In the genomic region with DNA sequence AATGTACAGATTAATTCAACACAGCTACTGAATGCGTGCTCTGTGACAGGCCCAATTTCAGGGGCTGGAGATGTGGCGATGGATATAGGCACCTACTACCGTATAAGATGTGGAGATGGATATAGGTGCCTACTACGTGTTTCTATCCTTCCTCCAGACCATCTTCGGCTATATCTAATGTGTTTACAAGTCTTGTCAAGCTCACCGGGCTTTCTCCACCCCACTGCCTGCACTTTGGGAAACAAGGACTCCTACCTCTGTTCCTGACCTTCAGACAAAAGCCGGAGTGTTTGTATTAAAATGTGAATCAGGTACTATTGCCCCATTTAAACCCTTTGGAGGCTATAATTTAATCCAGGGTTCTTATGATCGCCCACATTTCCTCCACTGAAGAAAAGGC, we compare ENCODE assay signal across 35 mouse cellular contexts.
"Had no signal": no experiment of that assay in that cellular context is flagged by ENCODE, and none has a peak within 500 bp of the region (broad histone marks: within the 10 kb centered on the region; RNA-seq: fewer than 3 reads in every experiment).

No protein-coding gene starts in this region.

- H3K9me3 ChIP-seq: heart, embryonic 10.5 days; heart, embryonic 12.5 days; heart, embryonic 13.5 days; heart, embryonic 15.5 days; hindbrain, embryonic 10.5 days; hindbrain, embryonic 12.5 days; hindbrain, embryonic 13.5 days; hindbrain, embryonic 15.5 days; intestine, embryonic 15.5 days; kidney, embryonic 15.5 days had no signal

- H3K27ac ChIP-seq: heart, embryonic 10.5 days; heart, embryonic 13.5 days; heart, embryonic 15.5 days; hindbrain, embryonic 10.5 days; hindbrain, embryonic 12.5 days; hindbrain, embryonic 13.5 days; hindbrain, embryonic 14.5 days; hindbrain, embryonic 15.5 days; hindbrain, postnatal 0 days; intestine, embryonic 15.5 days; kidney, embryonic 15.5 days; kidney, postnatal 0 days; layer of hippocampus, adult 2 months; left cerebral cortex, adult 2 months had no signal

- ATAC-seq: hindbrain, embryonic 16.5 days; hindbrain, postnatal 0 days; inflammation-experienced regulatory T-cells, adult 6 months; intestine, embryonic 15.5 days; intestine, embryonic 16.5 days; intestine, postnatal 0 days had no signal

- H3K27me3 ChIP-seq: hindbrain, embryonic 13.5 days; hindbrain, embryonic 15.5 days; intestine, embryonic 15.5 days; kidney, embryonic 15.5 days had no signal

- H3K4me3 ChIP-seq: heart, embryonic 10.5 days; heart, embryonic 12.5 days; heart, embryonic 13.5 days; heart, embryonic 15.5 days; hindbrain, embryonic 10.5 days; hindbrain, embryonic 12.5 days; hindbrain, embryonic 13.5 days; hindbrain, embryonic 15.5 days; intestine, embryonic 15.5 days; kidney, embryonic 15.5 days; layer of hippocampus, adult 2 months; left cerebral cortex, adult 2 months had no signal

- DNase-seq: heart, postnatal 10 days; heart, postnatal 14 days; heart, postnatal 4 days; kidney, adult 11 months; kidney, adult 18-20 months; kidney, adult 2 months; kidney, adult 8-10 months; kidney, adult 9 months; kidney, postnatal 10 days; kidney, postnatal 14 days; kidney, postnatal 25 days; kidney, postnatal 36 days; kidney, postnatal 4 days; layer of hippocampus, adult 9-11 months; layer of hippocampus, postnatal 36 days had no signal

- H3K9ac ChIP-seq: heart, embryonic 12.5 days; heart, embryonic 13.5 days; heart, embryonic 15.5 days; hindbrain, embryonic 12.5 days; hindbrain, embryonic 13.5 days; hindbrain, embryonic 14.5 days; hindbrain, embryonic 15.5 days; intestine, embryonic 15.5 days; kidney, embryonic 15.5 days had no signal

- H3K36me3 ChIP-seq: heart, embryonic 10.5 days; heart, embryonic 12.5 days; heart, embryonic 13.5 days; heart, embryonic 15.5 days; hindbrain, embryonic 10.5 days; hindbrain, embryonic 12.5 days; hindbrain, embryonic 13.5 days; hindbrain, embryonic 15.5 days; intestine, embryonic 15.5 days; kidney, embryonic 15.5 days had no signal

- H3K4me2 ChIP-seq: heart, embryonic 11.5 days; heart, embryonic 12.5 days; heart, embryonic 13.5 days; heart, embryonic 15.5 days; hindbrain, embryonic 12.5 days; hindbrain, embryonic 13.5 days; hindbrain, embryonic 14.5 days; hindbrain, embryonic 15.5 days; intestine, embryonic 15.5 days; kidney, embryonic 15.5 days had no signal
